Mouse (Mus musculus) right cerebral cortex, postnatal 36 days (tissue): Measurements from ENCODE around the gene Arnt.
A peak's percentile ranks its signal among the peaks of the same experiment; 100 is the strongest.
"Not testable (repeated sequence)": the region's sequence is repeated elsewhere in the genome, so short reads cannot be mapped to it uniquely, and the experiment has no call there.

Experiments used
- DNase-seq, 2 experiments: peaks; one replicate each; pipeline ENCODE4 v3.0.0; 2022; ENCODE audit warnings: low spot score in 2 of 2, mixed read lengths in 1 of 2

The Arnt gene

GRCm38 (mm10) chr3:95434136-95434982 lies at the start of gene Arnt:
Arnt (plus strand) TSS chr3:95434388.
- DNase-seq, result peak; percentile 87 to 91

- no peak for DNase-seq
These were observed 48.6 kb upstream of the Arnt start for GRCm38 (mm10) chr3:95385401-95386075.

- no peak for DNase-seq
These were observed 39.8 kb upstream of the Arnt start for GRCm38 (mm10) chr3:95394385-95394784.

GRCm38 (mm10) chr3:95402741-95403140 lies 31.4 kb upstream of the Arnt start, which contains the start of gene 4930558C23Rik:
4930558C23Rik (minus strand) TSS chr3:95402841.
- DNase-seq, result no peak

GRCm38 (mm10) chr3:95407728-95408127 lies 26.5 kb upstream of the Arnt start:
- no peak for DNase-seq

- DNase-seq, result no peak
These were observed 25.3 kb upstream of the Arnt start for GRCm38 (mm10) chr3:95408852-95409251.

- DNase-seq, result no peak
These were observed 21.9 kb upstream of the Arnt start for GRCm38 (mm10) chr3:95412268-95412667.

GRCm38 (mm10) chr3:95417866-95418265 lies 16.3 kb upstream of the Arnt start:
- no peak for DNase-seq

GRCm38 (mm10) chr3:95426476-95426875 lies 7.7 kb upstream of the Arnt start:
- DNase-seq, result not testable (repeated sequence)

- DNase-seq, result not testable (repeated sequence)
These were observed 6.9 kb upstream of the Arnt start for GRCm38 (mm10) chr3:95427117-95427890.

GRCm38 (mm10) chr3:95427891-95428238 lies 6.3 kb upstream of the Arnt start:
- DNase-seq, result peak in 1 of 2 experiments; percentile 4

- not testable (repeated sequence) for DNase-seq
These were observed 5.8 kb upstream of the Arnt start for GRCm38 (mm10) chr3:95428423-95428822.

GRCm38 (mm10) chr3:95433301-95433915 lies 780 bp upstream of the Arnt start:
- DNase-seq, result no peak

GRCm38 (mm10) chr3:95434983-95435370 lies 789 bp downstream of the Arnt start:
- no peak for DNase-seq

- DNase-seq, result no peak
These were observed 1.4 kb downstream of the Arnt start for GRCm38 (mm10) chr3:95435561-95435960.

- not testable (repeated sequence) for DNase-seq
These were observed 4.4 kb downstream of the Arnt start for GRCm38 (mm10) chr3:95438636-95439035.

- DNase-seq, result no peak
These were observed 5.5 kb downstream of the Arnt start for GRCm38 (mm10) chr3:95439670-95440069.

GRCm38 (mm10) chr3:95442406-95443117 lies 8.4 kb downstream of the Arnt start:
- no peak for DNase-seq

- DNase-seq, result no peak
These were observed 11.1 kb downstream of the Arnt start for GRCm38 (mm10) chr3:95445311-95445710.

- peak in 1 of 2 experiments; percentile 8 for DNase-seq
These were observed 16.2 kb downstream of the Arnt start for GRCm38 (mm10) chr3:95450408-95450807.

GRCm38 (mm10) chr3:95450915-95451314 lies 16.7 kb downstream of the Arnt start:
- no peak for DNase-seq
